Mouse (Mus musculus) cerebellum, postnatal 36 days (tissue): Measurements from ENCODE around the gene Leo1.

Source experiments
- DNase-seq, 2 experiments: peaks; one replicate each; pipeline ENCODE4 v3.0.0; 2021 to 2022; ENCODE audit warnings: mixed read lengths in 2 of 2

Leo1 gene

GRCm38 (mm10) chr9:75440796-75441666, at the start of gene Leo1:
Gene Leo1, plus strand, starts transcription at chr9:75441524.
- peak; percentile 91 to 93 for DNase-seq

- DNase-seq = no peak
Observed at GRCm38 (mm10) chr9:75393251-75393650, 48.1 kb upstream of the Leo1 start.

DNA sequence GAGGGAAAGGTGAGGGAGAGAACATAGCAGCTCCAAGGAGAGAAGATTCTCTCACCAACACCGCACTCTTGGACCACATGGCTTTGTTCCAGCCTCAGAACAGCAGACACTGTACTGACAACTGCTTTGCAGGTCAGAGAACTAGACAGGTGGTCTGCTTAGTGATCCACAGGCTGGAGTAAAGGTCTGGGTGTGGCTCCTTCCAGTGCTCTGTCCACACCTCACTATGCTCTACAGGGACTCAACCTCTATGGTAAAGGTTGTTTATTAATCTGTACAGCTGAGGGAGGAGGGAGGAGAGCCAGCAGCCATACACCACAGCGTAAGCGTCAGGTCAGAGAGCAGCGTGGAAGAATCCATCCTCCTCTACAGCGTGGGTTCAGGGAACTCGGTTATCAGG, 45.4 kb upstream of the Leo1 start:
- DNase-seq = no peak

DNA sequence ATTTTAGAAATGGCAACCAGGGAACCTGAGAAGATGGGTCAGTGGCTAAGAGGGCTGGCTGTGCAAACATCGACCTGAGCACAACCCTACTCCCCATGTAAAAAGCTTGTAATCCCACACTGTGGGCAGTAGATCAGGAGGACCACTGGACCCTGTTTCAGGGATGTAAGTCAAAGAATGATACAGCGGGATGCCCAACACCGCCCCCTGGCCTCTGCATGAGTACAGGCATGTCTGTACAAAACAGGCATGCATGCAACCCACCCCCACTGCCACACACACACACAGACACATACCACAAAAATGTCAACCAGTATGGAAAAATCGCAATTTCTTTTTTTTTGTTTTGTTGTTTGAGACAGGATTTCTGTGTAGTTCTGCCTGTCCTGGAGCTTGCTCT, 42.3 kb upstream of the Leo1 start:
- DNase-seq = no peak

- DNase-seq = peak in 1 of 2 experiments; percentile 37
Observed at GRCm38 (mm10) chr9:75400639-75401038, 40.7 kb upstream of the Leo1 start.

DNA sequence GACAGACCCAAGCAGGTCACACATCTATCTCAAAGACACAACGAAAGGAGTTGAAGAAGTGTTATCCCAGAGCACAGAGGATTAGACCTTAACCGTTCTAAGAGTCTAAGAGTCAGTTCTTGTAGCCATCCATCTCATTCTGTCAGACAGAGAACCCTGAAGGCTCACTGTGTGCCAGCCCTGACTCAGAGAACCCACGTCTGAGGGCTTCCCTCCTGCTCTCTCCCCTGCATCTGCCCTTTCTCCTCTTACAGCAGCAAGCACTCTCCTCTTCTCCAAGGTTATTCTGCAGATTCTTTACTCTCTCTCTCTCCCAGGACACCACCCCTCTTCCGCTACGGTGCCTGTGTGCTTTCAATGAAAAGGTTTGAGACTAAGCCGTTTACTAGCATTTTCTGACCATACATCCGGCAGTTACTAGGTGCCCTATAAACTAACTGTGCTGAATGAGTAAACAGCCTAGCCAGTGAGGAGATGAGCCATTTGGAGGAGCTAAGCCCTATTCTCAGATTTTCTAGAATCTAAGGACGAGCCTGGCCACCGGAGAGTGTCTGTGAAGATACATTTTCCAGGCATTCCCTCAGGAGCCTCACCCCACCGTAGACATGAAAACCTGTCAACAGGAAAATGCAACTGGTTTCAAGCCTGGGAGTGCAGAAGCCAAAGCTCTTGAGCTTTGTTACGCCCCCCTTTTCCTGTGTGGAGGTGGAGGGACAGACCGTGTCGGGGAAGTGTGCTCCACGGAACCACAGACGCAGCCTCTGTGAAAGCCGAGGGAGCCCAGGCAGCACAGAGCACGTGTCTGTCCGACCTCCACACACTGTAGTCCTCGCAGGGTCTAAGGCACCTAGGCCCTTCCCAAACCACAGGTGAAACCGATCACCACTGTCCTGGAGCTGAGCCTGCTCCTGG, 39.5 kb upstream of the Leo1 start:
- no peak for DNase-seq

GRCm38 (mm10) chr9:75403520-75403919, 37.8 kb upstream of the Leo1 start:
- no peak for DNase-seq

- no peak for DNase-seq
Observed at GRCm38 (mm10) chr9:75406121-75406520, 35.2 kb upstream of the Leo1 start.

DNA sequence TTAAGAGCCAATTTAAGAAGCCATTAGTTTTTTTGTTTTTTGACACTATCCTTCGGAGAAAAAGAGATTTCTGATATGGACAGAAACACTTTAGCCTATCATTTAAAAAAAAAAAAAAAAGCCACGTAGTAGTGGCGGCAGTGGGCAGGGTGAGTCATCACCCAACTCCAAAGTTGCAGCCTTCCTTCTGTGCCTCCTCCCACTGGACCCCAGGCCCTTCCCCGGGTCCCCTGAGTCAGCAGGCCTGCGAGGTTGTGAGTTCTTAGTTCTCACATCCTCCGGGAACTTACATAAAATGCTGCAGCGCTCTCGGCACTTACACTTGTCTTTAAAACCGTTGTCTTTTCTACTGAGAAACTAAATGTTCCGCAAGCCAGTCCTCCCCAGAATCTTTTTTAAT, 33.5 kb upstream of the Leo1 start:
- DNase-seq = no peak

DNA sequence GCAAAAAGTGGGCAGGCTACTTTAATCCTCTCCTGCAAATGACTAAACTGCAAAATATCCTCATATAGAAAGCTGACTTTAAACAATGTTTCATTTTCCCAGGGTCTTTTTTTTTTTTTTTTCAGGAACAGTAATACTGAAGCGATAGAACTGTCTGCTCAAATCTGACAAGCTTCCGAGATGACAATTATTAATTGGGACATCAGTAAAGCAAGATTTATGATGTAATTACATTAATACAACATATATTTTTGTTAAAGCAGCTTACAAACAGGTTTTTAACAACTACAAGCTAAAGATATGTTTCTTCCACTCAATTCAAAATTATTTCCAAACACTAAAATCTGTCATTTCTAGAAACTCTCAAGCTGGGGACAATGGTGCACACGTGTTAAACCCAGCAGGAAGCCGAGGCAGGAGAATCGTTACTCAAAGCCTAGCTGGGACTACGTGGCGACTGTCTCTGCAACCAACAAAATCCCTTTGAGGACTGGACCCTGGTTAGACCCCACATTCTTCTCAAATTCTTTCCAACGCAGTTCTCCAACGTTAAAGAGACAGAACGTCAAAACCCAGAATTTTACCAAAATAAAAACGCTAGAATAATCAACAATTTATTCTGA, 33.0 kb upstream of the Leo1 start:
- no peak for DNase-seq

GRCm38 (mm10) chr9:75409031-75409851, 32.1 kb upstream of the Leo1 start:
- peak; percentile 64 to 69 for DNase-seq

DNA sequence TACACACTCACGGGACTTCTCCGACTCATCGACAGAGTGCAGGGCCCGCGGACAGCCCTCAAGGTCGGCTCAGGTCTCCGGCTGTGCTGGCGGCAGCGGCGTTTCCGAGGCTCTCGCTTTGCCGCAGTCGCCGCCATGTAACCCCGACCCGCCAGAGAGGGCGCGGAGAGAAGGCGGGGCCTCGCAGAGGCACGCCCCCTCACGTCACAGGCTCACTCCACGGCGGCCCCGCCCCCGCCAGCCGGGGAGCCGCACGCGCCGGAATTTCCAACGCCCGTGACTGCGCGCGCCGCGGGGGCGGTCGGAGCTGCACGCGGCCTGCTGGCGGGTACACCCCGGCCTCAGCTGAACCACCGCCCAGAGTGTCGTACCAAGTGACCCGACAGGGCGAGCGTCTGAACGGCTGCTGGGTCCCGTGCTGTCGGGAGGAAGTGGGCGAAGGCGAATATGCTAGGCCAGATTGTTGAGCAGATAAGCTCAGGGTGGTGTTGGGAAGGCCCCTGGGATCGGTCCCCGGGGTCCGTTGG, 31.4 kb upstream of the Leo1 start, which contains the start of gene Mapk6:
Gene Mapk6 (minus strand): TSS at position 154 of the 527 bp plus-strand sequence.
- peak; percentile 98 for DNase-seq

- DNase-seq = peak in 1 of 2 experiments; percentile 32
Observed at GRCm38 (mm10) chr9:75410868-75411487, 30.3 kb upstream of the Leo1 start.

GRCm38 (mm10) chr9:75411584-75411983, 29.7 kb upstream of the Leo1 start:
- no peak for DNase-seq

DNA sequence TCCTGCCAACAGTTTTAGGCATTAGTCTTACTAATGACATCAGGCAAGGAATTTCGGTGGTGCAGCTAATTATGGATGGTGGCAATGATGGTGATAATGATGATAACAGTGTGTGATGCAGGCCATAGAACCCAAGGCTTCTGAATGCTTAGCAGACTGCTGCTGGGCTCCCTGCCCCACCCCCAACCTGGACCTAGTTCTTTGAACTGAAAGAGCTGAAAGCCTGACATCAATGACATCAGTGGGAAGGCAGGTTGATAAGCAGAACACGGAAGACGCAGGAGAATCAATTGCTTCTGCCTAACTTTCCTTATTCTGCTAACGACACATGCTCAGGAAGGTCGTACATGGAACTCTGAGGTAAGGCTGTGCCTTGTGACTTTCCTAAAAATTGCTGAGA, 28.1 kb upstream of the Leo1 start:
- no peak for DNase-seq

DNA sequence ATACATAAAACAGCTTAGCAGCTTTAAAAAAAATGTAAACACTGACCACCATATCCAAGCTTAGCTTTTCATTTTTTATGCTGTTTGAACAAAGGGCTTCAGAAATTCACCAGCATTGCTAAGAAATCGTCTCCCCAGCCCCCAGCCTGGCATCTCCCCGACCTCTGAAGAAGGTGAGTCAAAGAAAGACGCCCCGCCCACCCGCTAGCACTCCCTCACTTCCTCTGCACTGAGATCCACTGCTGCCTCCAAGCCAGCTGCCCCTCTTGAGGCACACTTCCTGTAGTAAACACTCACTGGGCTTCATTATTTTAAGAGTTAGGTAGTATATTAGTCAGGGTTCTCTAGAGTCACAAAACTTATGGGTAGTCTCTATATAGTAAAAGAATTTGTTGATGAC, 27.1 kb upstream of the Leo1 start:
- no peak for DNase-seq

DNA sequence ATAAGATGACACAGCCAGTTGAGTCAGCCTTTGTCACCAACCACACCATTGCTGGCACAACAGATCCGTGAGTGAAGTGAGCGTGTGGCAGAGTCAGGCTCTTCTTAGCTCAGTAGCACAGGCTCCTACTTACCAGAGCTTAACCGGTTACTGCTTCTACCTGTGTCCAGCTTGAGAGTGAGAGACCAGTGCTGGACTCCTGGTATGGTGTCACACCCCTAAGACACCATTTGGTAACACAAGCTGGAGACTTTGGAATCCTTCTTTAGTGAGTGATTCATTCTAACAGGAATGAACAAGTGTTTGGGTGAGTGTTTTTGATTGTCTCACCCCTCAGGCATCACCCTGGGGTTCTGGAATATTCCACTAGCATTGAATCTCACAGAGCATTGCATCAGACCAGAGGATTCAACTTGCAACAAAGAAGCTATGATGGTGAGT, 19.1 kb upstream of the Leo1 start:
- no peak for DNase-seq

- DNase-seq = no peak
Observed at GRCm38 (mm10) chr9:75423683-75424082, 17.6 kb upstream of the Leo1 start.

DNA sequence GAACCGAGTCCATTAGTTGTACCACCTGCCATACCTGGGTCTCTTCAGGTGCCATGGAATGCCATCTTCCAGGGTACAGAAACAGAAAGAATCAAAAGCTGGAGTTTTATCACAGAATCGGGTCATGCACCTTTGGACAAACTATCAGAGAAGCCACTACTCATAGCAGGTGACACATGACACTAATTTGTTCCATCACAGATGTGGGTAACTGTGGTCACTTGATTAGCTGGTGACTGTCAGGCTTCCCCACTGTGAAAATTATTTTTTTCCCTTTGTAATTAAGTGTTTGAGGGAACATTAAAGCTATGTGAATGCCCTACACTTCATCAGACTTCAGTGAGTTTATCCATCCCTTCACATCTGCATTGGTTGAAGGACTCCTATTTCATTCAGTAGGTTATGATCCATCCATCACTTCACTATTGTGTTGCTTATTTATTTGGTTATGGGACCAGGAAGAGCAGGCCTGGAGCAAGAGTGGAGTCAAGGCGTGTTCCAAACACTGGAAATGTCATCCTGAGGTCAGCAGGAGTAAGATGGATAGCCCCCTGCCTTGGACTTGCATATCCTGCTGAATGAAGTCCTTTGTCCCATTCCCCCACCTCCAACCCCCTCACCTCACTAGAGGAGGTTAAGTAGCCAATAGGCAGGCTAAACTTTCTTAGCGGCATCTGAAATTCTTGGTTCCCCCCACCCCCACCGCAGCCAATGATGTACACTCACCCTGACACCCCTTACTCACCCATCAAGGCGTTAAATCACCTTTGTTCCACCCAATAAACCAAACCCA, 16.8 kb upstream of the Leo1 start:
- no peak for DNase-seq

DNA sequence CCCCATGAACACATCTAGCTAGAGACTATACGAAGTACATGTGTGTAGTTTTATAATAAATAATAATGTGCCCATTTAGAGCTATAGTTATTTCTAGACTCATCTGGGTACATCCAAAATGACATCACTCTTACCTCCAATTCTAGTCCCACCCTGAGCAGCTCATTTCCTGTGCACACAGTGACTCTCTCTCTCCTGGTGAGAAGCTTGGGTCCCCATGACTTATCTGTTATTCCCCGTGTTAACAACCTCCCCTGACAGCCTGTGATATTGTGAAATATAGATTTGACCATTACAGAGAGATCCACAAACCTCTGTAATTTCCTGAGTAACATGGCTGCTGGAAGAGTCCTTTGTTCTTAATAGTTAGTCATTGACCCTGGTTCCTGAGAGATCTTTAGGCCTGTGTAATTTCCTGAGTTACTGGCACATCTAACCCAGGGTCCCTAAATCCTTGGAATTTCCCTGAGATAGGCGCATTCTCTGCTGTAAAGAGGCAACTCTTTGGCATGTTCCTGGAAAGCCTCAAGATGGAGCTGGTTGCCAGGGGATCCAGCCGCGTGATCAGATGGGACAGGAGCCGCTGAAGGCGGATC, 15.4 kb upstream of the Leo1 start:
- no peak for DNase-seq
